Mouse (Mus musculus): Measurements from ENCODE around the gene Wdr48. TPM values are rescaled to one million over a fixed set of nuclear protein-coding genes. Genes with fewer than 3 reads are reported as not detected.
A peak's percentile ranks its signal among the peaks of the same experiment; 100 is the strongest.

Gene Wdr48
- polyA plus RNA-seq (2015; fragmentation: Nextera tagmentation; extraction: Ambion mirVana): 42.3 TPM in 2 replicates

DNA sequence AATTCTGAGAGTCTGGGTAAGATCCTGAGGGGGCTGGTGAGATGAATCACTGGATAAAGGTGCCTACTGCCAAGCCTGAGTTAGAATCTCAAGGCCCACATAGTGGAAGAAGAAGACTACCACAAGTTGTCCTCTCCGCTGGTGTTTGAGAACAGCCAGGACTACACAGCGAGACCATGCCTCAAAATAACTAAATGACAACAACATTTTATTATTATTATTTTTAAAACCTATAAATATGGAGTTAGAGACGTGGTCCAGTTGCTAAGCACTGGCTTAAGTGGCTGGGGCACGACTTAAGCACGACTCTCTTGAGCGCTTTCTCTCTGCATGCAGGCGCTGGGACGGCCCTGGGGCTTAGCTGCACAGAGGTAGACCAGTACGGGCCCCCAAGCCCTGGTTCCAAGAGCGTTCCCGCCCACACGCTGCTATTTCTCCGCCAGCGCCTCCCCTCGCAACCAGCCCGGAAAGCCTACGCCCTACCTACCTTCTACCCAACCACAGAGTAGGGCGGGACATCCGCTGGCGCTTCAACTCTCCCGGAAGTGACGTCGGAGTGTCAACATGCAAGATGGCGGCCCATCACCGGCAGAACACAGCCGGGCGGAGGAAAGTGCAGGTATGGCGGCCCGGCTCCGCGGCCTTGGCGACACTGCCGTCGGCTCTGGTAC, at the start of gene Wdr48:
Wdr48 (plus strand) TSS at position 540 of the 671 bp plus-strand sequence.
- no peaks in the 10 kb centered on the region for H3K36me3 ChIP-seq
- H3K9ac ChIP-seq: peak within 1 kb of the TSS; percentile 77
- H3K4me2 ChIP-seq: peak within 1 kb of the TSS; percentile 89
- H3K9me3 ChIP-seq: no peaks in the 10 kb centered on the region
- no peaks in the 10 kb centered on the region for H3K27me3 ChIP-seq (replicated peaks)
- peak within 1 kb of the TSS; percentile 61 for H3K27ac ChIP-seq
- ATAC-seq (ENCODE audit: insufficient read depth, low FRiP score, low read depth): peak; percentile 99
- H3K4me3 ChIP-seq (replicated peaks): peak within 1 kb of the TSS; percentile 90
- H3K4me1 ChIP-seq: peaks cover 12% of the 10 kb centered on the region
- 3% methylated on average over 34 of the region's 34 CpGs for WGBS

- no peak overlapping the region for H3K4me3 ChIP-seq (replicated peaks)
- no peaks in the 10 kb centered on the region for H3K36me3 ChIP-seq
- H3K9ac ChIP-seq: no peak overlapping the region
- H3K27ac ChIP-seq: no peak overlapping the region
- no peaks in the 10 kb centered on the region for H3K27me3 ChIP-seq (replicated peaks)
- H3K4me1 ChIP-seq: 0 out of 2 replicates have a peak, but pooled peaks cover 2% of the 10 kb centered on the region
- H3K9me3 ChIP-seq: no peaks in the 10 kb centered on the region
- WGBS: 79% methylated on average over 6 of the region's 6 CpGs
- ATAC-seq (ENCODE audit: insufficient read depth, low FRiP score, low read depth): no peak
- H3K4me2 ChIP-seq: no peak overlapping the region
Observed at GRCm38 (mm10) chr9:119847187-119847586, 47.5 kb upstream of the Wdr48 start.

- 43% methylated on average over 7 of the region's 7 CpGs for WGBS
- no peaks in the 10 kb centered on the region for H3K36me3 ChIP-seq
- H3K4me3 ChIP-seq (replicated peaks): no peak overlapping the region
- H3K4me2 ChIP-seq: no peak overlapping the region
- no peaks in the 10 kb centered on the region for H3K27me3 ChIP-seq (replicated peaks)
- ATAC-seq (ENCODE audit: insufficient read depth, low FRiP score, low read depth): no peak
- no peak overlapping the region for H3K9ac ChIP-seq
- H3K9me3 ChIP-seq: no peaks in the 10 kb centered on the region
- no peaks in the 10 kb centered on the region for H3K4me1 ChIP-seq
- H3K27ac ChIP-seq: no peak overlapping the region
Observed at GRCm38 (mm10) chr9:119848671-119849070, 46.0 kb upstream of the Wdr48 start.

DNA sequence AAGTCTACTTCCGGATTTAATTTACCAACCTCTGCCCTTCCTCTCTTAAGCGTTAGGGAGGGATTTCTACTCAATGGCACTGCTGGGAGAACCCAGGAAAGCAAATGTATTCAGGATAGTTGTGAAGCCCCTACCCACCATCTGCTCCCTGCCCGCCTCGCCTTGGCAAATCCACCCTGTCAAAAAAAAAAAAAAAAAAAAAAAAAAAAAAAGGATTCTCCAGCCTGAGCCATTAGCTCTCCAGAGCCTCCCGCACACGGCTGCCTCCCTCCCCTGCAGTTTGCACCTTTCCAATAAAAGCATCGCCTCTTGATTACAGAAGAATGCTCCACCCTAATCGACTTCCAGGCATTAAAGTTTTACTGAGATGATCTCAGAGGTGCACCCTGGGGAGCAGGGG, 45.5 kb upstream of the Wdr48 start:
- Histone ChIP-seq H3K4me3 (replicated peaks) (no peak overlapping the region), H3K4me1 (no peaks in the 10 kb centered on the region), H3K27ac (no peak overlapping the region), H3K9ac (no peak overlapping the region), H3K4me2 (no peak overlapping the region), H3K27me3 (replicated peaks) (no peaks in the 10 kb centered on the region), H3K36me3 (no peaks in the 10 kb centered on the region), H3K9me3 (no peaks in the 10 kb centered on the region)
- ATAC-seq (ENCODE audit: insufficient read depth, low FRiP score, low read depth): no peak
- WGBS: 22% methylated on average over 8 of the region's 8 CpGs

DNA sequence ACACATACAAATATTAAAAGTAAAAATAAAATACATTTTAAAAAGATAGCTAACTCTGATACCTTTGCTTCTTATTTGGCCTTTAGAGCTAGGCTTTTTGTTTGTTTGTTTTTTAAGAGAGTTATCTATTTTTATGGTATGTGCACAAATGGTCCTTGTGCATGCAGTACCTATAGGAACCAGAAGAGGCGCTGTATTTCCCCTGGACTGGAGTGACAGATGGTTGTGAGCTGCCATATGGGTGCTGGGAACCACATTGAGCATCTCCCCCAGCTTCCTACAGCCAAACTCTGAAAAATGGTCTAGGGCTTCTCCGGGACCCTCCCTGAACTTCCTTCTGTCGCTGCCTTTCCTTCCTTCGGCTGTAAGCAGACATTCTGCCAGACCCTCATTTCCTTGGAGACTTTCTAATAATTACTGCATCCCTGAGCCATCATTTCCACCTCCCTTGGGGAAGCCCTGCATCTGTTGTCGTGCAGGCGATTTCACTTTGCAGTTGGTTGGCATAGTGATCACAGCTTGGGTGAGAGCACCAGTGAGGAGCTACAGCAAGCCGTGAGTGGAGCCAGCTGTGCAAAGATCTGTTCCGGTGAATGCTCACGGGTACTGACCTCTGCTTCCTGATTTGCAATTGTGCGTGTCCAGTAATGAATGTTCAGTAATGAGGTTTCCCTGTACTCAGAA, 42.2 kb upstream of the Wdr48 start:
- no peaks in the 10 kb centered on the region for H3K36me3 ChIP-seq
- H3K4me3 ChIP-seq (replicated peaks): no peak overlapping the region
- ATAC-seq (ENCODE audit: insufficient read depth, low FRiP score, low read depth): no peak
- H3K27ac ChIP-seq: no peak overlapping the region
- no peaks in the 10 kb centered on the region for H3K9me3 ChIP-seq
- no peak overlapping the region for H3K9ac ChIP-seq
- 70% methylated on average over 10 of the region's 10 CpGs for WGBS
- H3K27me3 ChIP-seq (replicated peaks): no peaks in the 10 kb centered on the region
- H3K4me1 ChIP-seq: no peaks in the 10 kb centered on the region
- H3K4me2 ChIP-seq: no peak overlapping the region

GRCm38 (mm10) chr9:119853071-119853846, 41.4 kb upstream of the Wdr48 start:
- Histone ChIP-seq H3K36me3 (no peaks in the 10 kb centered on the region), H3K4me1 (no peaks in the 10 kb centered on the region), H3K9ac (no peak overlapping the region), H3K27ac (no peak overlapping the region), H3K9me3 (no peaks in the 10 kb centered on the region), H3K4me3 (replicated peaks) (no peak overlapping the region), H3K27me3 (replicated peaks) (no peaks in the 10 kb centered on the region), H3K4me2 (no peak overlapping the region)
- ATAC-seq (ENCODE audit: insufficient read depth, low FRiP score, low read depth): no peak
- WGBS: 56% methylated on average over 2 of the region's 2 CpGs

DNA sequence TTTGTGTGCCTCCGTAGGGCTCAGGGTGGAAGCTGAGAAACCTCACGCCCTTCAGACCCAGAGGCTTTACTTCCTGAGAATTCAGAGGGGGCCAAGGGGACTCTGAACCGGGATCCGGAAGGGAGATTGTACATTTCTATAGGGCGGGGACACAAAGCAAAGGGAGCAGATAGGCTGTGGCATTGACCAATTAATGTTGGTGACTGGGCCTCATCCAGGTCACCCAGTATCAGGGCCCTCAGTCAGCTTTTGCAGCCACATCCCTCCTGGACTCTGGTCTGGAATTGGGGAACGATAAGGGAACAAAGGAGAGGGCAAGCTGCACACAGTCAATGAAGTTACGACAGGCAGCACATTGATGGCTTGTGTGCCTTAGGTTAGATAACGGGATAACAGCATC, 40.5 kb upstream of the Wdr48 start:
- Histone ChIP-seq H3K27ac (no peak overlapping the region), H3K27me3 (replicated peaks) (no peaks in the 10 kb centered on the region), H3K9ac (no peak overlapping the region), H3K36me3 (no peaks in the 10 kb centered on the region), H3K9me3 (no peaks in the 10 kb centered on the region), H3K4me3 (replicated peaks) (no peak overlapping the region), H3K4me1 (no peaks in the 10 kb centered on the region), H3K4me2 (no peak overlapping the region)
- peak; percentile 27; the same call in 1 of the 2 replicates for ATAC-seq (ENCODE audit: insufficient read depth, low FRiP score, low read depth)
- 51% methylated on average over 8 of the region's 8 CpGs for WGBS

DNA sequence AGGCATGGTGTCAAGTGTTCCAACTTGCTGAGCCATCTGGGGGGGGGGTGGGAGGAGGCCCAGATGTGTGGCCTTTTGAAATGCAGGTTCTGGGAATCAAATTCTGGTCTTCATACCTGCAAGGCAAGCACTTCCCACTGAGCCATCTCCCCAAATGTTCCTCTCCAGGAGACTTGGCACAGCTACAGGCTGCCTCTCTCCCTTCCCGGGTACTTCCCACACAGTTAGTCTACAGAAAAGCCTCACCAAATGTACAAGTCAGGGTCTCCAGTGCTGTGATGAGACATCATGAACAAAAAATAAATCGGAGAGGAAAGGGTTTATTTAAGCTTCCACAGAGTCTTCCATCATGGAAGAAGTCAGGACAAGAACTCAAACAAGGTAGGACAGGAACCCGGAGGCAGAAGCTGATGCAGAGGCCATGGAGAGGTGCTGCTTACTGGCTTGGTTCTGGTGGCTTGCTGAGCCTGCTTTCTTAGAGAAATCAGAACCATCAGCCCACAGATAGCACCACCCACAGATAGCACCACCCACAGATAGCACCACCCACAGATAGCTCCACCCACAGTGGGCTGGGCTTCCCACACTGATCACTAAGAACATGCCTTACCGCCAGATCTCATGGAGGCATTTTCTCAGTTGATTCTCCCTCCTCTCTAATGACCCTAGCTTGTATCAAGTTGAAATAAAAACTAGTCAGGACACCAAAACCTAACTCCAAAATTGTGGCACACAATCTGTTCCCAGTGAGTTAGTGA, 7.4 kb upstream of the Wdr48 start:
- WGBS: 75% methylated on average over 4 of the region's 4 CpGs
- Histone ChIP-seq H3K27ac (no peak overlapping the region), H3K36me3 (no peaks in the 10 kb centered on the region), H3K4me2 (no peak overlapping the region), H3K4me1 (no peaks in the 10 kb centered on the region), H3K27me3 (replicated peaks) (no peaks in the 10 kb centered on the region), H3K9me3 (no peaks in the 10 kb centered on the region), H3K9ac (no peak overlapping the region), H3K4me3 (replicated peaks) (no peak overlapping the region)
- ATAC-seq (ENCODE audit: insufficient read depth, low FRiP score, low read depth): no peak

- WGBS: 65% methylated on average over 2 of the region's 2 CpGs
- no peaks in the 10 kb centered on the region for H3K4me1 ChIP-seq
- H3K4me3 ChIP-seq (replicated peaks): no peak overlapping the region
- ATAC-seq (ENCODE audit: insufficient read depth, low FRiP score, low read depth): no peak
- no peak overlapping the region for H3K27ac ChIP-seq
- no peaks in the 10 kb centered on the region for H3K27me3 ChIP-seq (replicated peaks)
- H3K4me2 ChIP-seq: no peak overlapping the region
- H3K9ac ChIP-seq: no peak overlapping the region
- no peaks in the 10 kb centered on the region for H3K36me3 ChIP-seq
- no peaks in the 10 kb centered on the region for H3K9me3 ChIP-seq
Observed at GRCm38 (mm10) chr9:119888843-119889246, 5.8 kb upstream of the Wdr48 start.

GRCm38 (mm10) chr9:119889446-119889845, 5.2 kb upstream of the Wdr48 start:
- Histone ChIP-seq H3K4me3 (replicated peaks) (no peak overlapping the region), H3K9ac (no peak overlapping the region), H3K4me1 (no peaks in the 10 kb centered on the region), H3K27me3 (replicated peaks) (no peaks in the 10 kb centered on the region), H3K36me3 (no peaks in the 10 kb centered on the region), H3K9me3 (no peaks in the 10 kb centered on the region), H3K4me2 (no peak overlapping the region), H3K27ac (no peak overlapping the region)
- ATAC-seq (ENCODE audit: insufficient read depth, low FRiP score, low read depth): no peak
- 80% methylated on average over 9 of the region's 9 CpGs for WGBS

GRCm38 (mm10) chr9:119890692-119891091, 4.0 kb upstream of the Wdr48 start:
- no peak overlapping the region for H3K4me2 ChIP-seq
- no peak overlapping the region for H3K9ac ChIP-seq
- no peaks in the 10 kb centered on the region for H3K27me3 ChIP-seq (replicated peaks)
- H3K27ac ChIP-seq: no peak overlapping the region
- ATAC-seq (ENCODE audit: insufficient read depth, low FRiP score, low read depth): no peak
- H3K9me3 ChIP-seq: no peaks in the 10 kb centered on the region
- H3K4me3 ChIP-seq (replicated peaks): no peak overlapping the region
- H3K36me3 ChIP-seq: no peaks in the 10 kb centered on the region
- 0 out of 2 replicates have a peak, but pooled peaks cover 3% of the 10 kb centered on the region for H3K4me1 ChIP-seq
- WGBS: 34% methylated on average over 2 of the region's 2 CpGs
